Mouse (Mus musculus) heart, postnatal 25 days (tissue): Measurements from ENCODE around the gene Efcab8. TPM values are rescaled to one million over a fixed set of nuclear protein-coding genes. Genes with fewer than 3 reads are reported as not detected.

Experiments
- total RNA-seq, 2 experiments: library from RNA; stranded (reverse); gene quantifications; 2 replicates each; pipeline ENCODE4 v1.2.3; 2021

The Efcab8 gene
- total RNA-seq, 2 experiments from 2014 or later = not detected

Other genes starting within 250 kb of the Efcab8 start
- 1 to 10 TPM; 4.4 TPM for gene Nol4l, start 250.0 kb upstream of the Efcab8 start, total RNA-seq
- 10 to 100 TPM; 13.9 to 14.6 TPM for gene Commd7, start 147.2 kb upstream of the Efcab8 start, total RNA-seq
- 1 to 10 TPM; 1.3 to 1.4 TPM for gene Dnmt3b, start 130.5 kb upstream of the Efcab8 start, total RNA-seq
- gene Dnmt3c, start 83.3 kb upstream of the Efcab8 start, total RNA-seq = not detected
- 10 to 100 TPM; 57.8 to 60.0 TPM for gene Mapre1, start 38.7 kb upstream of the Efcab8 start, total RNA-seq
- gene Sun5, start 91.2 kb downstream of the Efcab8 start, total RNA-seq = not detected
- gene Bpifb2, start 95.1 kb downstream of the Efcab8 start, total RNA-seq = not detected
- gene Bpifb6, start 120.5 kb downstream of the Efcab8 start, total RNA-seq = not detected
- not detected for gene Bpifb3, start 138.3 kb downstream of the Efcab8 start, total RNA-seq
- not detected for gene Bpifb4, start 158.3 kb downstream of the Efcab8 start, total RNA-seq
- gene Bpifa6, start 195.0 kb downstream of the Efcab8 start, total RNA-seq = not detected
- gene Bpifa2, start 228.3 kb downstream of the Efcab8 start, total RNA-seq = not detected